Mouse (Mus musculus) inflammation-experienced regulatory T-cells, adult 6 months (primary cell): ENCODE measurements at regions not wholly inside any gene's neighbourhood (a gene's known extent, or its start where the extent isn't known, plus 50 kb on each side); places are given as distances from the start of the nearest gene placed in this dataset.
A peak's percentile ranks its signal among the peaks of the same experiment; 100 is the strongest.

Experiments used
- ATAC-seq: one replicate; pipeline ENCODE4 v1.8.0; 2017

DNA sequence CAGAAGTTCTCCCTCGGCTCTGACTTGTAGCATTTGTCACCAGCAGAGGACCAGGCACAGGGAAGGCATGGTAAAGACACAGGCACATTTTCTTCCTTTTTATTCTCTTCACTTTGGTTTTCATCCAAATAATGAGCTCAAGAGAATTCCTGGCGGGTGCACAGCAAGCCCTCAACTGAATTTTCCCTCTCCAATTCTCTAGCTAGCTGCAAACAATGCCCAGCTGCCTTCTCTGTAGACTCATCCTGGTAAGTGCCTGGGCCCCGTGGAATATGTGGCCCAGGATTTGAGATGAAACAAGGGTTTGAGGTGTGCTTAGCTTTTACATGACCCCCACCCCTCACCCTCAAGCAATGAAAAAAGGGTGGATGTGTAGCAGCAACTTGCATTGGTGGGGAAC is 90.4 kb downstream of the Otol1 start:
- ATAC-seq: no peak

DNA sequence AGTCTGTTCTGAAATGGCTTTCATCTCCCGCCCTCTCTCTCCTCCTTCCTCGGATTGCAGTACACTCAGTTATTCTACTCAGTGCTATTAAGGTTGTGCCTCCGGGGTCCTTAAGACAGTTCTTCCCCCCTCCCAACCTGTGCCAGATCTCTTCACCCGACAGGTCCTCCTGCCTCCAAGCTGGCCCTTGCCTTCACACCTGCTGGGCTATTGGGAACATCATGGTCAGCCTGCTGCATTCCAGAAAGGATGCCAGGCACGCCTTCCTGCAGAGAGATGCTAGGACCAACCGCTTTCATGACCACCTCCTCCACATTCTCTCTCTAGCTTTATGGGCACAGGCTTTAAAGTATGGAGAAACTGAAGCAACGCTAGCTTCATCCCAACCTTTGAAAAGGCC is 94.7 kb downstream of the Otol1 start:
- no peak for ATAC-seq

DNA sequence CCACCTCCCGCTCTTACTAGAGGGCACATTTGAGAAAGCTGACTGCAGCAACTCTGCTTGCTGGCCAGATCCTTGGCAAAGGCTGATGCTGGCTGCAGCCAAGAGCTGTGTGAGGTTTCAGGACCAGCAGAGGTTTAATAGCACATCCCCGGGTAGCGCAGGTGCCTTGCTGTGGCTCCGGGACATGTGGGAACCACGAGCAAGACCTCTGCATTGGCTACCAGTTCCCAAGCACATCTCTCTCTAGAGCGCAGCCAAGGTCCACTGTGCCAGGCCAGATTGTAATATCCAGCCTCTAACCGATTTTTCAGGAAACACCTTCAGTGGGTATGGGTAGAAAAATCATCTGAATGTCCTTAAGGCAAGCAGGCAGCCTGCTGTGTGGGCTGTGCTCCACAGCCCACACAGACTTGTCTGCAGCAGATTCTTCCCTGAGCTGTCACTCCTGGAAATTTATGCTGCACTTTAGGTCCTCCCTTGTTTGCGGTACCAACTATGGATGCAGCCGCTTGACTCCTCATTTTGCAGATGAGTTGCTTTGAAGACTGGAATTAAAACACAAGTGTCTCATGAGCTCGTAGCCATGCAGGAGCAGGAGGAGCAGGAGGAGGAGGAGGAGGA is 95.3 kb downstream of the Otol1 start:
- ATAC-seq: no peak

DNA sequence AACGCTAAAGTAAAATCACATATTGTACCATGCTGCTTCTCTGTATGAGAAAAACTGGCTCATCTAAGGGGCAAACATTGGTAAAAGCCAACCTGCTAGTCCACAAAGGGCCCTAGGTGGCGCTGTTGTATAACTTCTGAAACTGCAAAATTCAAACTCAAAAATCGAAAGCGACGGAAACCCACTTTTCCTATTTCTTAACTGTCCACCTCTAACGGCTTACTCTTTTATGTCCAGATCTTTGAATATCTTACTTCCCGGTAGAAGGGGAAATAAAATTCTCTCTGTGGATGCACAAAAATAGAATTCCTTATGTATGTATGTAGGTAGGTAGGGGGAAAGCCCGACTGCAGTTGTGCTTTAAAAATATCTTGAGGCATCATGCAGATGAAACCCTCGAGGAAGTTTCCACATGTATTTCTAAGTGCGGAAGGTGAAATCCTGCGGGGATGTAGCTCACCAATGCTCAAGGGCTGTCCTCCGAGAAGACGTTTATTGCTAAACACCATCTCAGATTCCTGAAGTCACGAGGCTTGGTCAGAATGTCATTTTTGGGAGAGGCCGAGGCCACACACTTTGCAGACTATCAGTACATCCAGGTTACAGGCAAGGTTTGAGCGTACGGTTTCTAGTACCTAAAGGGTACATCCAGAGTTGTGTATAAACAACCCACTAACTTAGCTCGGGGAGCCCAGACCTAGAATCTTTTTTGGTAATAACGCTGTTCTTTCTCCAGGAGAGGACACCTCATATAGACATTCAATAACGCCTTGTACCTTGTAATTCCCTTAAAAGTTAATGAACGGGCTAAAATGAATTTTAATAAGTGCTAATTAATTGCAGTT is 96.8 kb downstream of the Otol1 start:
- peak; percentile 52 for ATAC-seq

DNA sequence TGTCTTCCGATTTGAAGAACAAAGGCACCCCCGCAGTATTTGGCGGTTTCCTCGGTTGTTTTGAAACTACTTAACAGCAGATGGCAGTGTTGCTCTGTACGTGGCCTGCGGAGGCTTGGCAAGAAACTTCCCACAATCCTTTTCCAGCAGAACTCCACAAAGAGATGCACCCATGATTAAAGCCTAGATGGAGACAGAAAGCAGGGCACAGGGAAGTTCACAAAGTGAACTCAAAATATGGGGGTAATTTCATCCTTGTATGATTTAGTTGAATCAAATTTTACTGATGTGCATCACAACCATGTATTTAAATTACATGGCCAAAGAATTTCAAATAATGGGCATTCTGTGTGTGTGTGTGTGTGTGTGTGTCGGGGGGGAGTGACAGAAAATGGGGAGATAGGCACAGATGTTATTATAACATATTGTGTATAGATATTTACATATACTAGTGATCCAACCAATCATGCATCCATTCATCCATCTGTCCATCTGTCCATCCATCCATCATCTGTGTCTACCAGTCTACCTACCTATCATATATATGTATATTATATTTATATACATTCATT is 97.5 kb downstream of the Otol1 start:
- no peak for ATAC-seq

DNA sequence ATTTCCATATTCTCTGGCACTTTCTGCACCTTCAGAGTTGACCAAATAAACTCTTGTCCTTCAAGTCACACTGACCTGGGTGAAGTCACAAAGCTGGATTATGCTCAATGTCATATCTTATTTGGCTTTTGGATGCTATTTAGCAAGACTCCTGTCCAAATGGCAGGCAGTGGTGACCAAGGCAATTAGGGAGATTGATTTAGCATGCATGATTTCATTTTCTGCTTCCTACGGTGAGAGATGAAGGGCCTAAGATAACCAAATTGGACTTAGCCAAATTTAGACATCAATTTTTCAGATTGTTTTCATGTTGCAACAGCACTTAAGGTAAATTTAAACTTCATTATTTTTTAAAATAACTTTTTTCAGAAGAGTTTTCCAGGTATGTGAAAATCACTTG is 98.1 kb downstream of the Otol1 start:
- ATAC-seq: no peak

DNA sequence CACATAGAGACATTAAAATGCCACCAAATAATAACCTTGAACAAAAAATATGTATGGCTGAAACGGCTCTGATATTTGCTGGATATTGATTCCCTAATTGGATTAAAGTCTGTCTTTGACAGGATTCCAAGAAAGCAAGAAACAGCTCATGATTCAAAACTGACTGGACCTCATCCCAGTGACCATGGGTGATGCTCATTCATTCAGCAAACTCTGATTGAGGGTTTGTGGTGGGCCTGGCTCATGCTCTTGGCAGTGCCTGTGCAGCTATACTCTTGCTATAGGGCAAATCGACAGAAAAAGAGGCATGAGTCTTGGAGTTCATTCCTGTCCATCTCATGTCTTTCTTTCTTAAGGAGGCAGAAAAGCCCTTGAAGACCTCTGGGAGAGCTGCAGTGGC is 98.7 kb downstream of the Otol1 start:
- ATAC-seq: no peak

DNA sequence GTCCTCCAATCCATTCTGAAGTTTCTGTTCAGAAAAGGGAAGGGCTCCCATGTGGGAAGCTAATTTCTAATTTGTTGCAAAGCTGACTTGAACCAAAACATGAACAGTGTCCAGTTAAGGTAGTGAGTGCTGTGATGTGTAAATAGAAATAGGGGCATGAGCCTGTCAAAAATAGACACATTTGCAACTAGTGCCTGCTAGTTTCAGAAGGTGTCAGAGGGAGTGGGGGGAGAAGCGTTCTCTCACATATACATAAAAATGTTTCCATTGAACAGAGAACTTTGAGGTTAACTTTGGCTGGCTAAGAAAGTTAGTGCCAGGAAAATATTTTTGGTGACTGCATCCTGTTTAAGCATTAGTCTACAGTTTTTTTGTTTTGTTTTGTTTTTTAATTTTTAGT is 118.8 kb downstream of the Otol1 start:
- no peak for ATAC-seq

DNA sequence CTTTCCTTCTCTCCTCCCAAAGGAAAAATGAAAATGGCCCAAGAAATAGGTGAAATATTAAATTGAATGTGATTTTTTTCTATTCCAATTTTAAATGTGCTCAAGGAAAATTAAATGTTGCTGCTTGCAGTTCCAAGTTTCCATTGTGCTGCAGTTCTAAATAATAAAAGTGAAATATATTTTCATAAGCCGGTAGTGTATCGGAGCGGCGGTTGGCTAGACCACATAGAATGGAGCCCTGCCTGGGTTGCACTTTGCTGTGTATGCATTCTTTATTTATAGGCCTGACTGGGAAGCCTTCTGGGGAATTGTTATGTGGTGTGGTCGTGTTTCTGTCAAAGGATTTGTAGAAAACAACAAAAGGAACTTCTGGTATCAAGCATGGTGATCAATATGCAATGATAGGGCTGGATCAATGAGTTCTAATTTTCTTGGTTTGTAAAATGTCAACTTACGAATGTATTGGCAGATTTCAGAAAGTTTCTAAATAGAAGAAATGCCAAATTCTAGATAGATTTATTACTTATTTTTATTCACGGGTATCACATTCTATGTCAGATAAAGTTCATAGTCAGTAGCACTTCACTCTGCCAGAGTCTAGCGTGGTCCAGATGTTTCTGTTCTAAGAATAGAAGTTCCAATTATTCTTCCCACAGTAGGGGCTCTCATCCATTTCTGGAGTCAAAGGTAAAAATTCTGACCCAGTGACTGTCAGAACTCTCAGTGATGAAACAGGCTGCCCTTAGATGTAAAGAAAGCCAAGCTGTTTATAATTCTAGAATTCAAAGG is 123.0 kb downstream of the Otol1 start:
- ATAC-seq: no peak

DNA sequence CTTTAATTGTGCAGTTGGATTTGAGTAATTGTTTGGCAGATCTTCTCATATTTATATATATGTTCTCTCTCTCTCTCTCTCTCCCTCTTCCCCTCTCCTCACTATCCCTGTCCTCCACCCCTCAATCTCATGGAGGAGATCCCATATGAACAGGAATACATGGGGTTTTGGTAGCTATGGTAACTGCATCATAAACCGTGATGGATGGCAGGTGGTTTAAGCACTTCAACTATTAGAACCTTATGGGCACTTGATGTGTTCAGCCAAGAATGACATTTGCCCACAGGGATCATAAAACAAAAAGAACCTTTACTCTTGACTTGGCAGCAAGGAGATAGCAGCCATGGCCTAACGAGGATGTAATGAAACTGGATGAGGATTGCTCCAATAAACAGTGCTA is 127.5 kb downstream of the Otol1 start:
- no peak for ATAC-seq

DNA sequence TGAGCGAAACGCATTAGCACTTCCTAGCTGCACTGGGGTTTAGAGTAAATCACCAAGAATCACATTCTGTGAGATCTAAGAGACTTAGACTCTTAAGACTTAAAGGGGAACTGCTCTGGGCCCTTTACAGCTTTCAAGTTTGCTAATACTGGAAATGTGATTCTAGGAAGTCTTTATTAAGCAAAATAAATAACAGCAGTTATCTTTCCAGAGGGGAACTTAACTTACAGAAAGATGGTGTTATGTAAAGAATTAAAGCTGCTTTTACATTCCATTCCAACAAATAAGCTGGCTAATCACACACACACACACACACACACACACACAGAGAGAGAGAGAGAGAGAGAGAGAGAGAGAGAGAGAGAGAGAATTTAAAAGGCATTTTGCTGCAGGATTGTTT is 131.1 kb downstream of the Otol1 start:
- ATAC-seq: no peak

DNA sequence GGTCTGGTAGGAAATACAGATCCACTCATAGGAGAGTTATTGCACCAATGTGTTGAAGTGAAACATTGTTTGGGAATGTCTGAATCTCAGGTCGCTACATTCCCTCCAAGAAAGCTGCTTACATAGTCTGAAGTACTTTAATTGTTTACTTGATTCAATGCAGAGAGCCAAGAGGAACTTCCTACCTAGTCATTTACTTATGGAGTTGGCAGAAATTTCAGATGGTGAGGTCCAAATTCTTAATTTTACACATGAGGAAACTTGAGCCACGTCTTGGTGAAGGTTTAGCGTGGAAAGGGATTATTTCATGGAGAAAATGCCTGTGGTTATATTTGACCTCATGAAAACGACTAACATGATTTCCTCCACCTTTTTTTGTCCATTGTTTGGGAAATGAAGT is 131.5 kb downstream of the Otol1 start:
- ATAC-seq: no peak

DNA sequence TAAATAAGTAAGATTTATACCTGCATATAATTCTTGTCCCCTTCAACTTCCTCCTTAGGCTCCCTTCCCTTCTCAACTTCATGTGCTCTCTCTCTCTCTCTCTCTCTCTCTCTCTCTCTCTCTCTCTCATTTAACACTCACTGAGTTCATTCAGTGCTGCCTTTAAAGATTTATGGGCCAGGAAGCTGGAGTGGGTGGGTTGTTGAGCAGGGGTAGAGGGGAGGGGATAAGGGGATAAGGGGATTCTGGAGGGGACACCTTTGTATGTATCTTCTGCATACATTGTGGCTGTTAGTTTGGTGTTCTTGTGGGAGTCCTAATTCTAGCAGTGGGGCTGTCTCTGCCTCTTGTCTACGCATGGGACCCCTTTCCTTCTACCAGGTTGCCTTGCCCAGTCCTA is 138.3 kb downstream of the Otol1 start:
- no peak for ATAC-seq

DNA sequence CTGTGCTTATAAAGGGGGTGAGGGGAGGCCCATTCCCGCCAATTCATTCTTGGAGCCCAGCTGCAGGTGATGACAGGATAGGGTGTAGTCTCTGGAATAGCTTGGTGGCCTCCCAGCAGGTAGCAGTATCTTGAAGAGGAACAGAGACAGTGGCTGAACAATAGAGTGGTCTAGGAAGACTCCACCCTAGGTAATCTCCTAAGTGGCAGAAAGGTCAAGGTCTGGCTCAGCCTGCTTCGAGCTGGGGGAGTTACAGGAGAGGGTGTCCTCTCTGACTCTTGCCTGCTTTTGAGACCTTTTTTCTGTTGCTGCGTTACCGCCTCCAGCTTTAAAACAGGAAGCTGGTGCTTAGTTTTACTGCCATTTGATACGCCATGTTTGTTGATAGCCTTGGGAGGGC is 143.7 kb downstream of the Otol1 start:
- ATAC-seq: no peak

DNA sequence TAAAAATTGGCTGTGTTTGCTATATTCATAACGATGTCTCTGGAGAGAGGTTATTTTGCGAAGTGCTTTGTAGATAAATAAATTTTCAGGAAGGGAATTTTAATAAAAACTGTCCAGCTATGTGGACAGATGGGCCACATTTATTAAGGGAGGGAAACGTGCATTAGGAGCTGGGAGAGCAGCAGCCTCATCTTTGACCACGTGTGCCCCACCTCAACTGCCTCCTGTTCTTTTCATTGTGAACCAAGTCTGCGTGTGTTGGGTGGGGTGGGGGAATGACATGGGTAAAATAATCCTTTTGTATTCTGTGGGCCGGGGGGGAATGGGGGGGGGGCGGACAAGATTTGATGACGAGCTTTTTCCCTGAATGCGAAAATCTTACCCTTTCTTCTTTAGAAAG is 152.6 kb downstream of the Otol1 start:
- no peak for ATAC-seq

DNA sequence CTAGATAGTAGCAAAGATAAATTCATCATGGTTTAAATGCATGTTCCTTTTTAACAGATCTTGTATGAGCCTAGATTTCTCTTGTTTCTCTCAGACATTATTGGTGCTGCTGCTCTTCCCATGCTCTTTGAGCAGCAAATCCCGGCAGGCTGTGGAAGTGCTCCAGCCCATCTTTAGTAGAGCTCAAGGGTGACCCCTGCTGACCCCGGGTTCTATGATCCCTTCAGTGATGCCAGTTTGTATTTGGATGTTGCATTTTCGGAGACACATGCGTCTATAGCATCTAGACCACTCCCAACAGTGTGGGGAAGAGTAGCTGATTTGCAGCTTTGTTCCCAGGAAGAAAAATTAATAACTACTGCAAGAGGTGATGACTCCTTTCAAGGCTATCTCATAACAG is 164.3 kb downstream of the Otol1 start:
- ATAC-seq: no peak

DNA sequence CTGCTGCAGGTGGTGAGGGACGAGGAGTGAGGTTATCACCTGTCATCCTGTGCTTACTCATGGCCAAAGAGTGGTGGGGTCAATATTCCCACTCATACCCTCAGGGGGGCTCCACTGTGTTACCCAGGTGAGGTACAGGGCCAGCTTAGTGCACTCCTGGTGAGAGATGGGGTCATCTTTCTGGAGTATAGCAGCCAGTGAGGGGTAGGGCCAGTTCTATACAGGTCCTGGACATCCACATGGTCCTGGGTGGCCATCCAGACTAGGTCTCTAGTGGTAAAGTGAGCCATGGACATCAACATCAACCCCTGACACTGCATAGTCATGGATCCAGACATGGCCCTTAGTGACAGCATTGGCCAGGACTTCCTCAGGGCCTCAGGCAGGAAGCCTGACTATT is 169.0 kb downstream of the Otol1 start:
- no peak for ATAC-seq

DNA sequence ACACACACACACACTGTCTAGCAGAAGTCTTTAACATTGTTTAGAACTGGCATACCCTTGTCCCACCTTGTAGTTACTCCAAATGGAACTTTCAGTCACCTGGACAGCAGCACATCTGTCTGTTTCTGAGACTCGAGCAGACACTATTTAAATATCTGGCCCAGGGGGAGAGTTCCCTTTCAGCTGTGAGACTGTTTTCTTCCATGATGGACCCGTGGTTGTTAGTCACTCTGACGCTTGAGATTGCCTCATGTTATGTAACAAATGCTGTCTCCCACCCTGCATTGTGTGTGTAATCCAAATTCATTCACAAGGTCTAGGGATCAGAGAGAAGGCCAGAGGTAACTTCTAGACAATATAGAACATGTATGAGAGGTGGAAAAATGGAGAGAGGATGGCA is 174.2 kb downstream of the Otol1 start:
- no peak for ATAC-seq

DNA sequence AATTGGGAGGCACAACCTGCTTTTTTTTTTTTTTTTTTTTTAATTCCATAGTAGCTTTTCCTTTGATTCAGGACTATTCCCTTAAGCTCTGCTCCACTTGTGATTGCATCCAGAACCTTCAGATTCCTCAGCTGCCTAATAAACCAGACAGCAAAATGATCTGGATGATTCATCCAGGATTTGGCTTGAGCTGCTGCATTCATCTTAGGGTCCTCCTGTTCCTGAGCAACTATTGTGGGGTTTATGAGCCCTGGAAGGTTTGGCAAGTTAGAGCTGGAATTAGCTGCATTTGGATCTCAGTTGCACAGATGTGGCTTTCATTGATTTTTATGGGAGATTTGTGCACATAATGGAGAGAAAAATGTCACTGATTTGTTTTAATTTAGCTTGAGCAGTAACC is 183.3 kb downstream of the Otol1 start:
- no peak for ATAC-seq

DNA sequence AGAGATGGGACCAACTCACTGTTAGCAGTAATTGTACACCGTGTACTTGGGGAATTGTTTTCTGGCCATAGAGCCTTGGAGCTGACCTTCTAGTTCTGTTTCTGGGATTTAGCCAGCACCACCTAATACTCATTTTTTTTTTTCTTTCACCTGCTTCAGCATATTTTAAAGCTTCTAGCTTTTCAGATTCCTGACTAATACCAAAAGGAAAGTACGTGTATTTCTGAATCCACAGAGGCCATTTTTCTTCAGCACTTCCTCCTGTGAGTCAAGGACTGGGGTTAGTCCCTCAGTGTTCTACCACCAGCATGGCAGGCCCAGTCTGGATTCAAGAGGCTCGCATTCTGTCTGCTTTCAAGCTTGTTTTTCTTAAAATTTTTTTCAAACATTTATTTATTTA is 189.3 kb downstream of the Otol1 start:
- ATAC-seq: no peak

DNA sequence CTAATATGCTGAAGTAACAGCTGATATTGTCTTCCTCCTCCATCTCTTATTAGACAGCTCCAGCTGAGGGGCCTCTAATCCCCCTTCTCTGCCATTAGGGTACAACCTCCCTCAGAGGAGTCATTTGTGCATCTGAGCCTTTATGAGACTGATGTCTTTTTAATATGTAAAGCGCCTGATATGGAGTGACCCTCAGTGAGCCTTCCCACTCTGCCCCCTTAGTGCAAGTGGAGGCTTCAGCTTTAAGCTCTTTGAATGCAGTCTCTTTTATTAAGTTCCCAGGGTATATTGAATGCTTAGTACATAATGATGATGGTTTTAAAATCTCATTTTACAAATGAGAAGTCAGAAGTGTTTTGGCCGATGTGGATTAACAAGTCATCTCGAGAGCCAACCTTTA is 191.5 kb downstream of the Otol1 start:
- ATAC-seq: no peak

DNA sequence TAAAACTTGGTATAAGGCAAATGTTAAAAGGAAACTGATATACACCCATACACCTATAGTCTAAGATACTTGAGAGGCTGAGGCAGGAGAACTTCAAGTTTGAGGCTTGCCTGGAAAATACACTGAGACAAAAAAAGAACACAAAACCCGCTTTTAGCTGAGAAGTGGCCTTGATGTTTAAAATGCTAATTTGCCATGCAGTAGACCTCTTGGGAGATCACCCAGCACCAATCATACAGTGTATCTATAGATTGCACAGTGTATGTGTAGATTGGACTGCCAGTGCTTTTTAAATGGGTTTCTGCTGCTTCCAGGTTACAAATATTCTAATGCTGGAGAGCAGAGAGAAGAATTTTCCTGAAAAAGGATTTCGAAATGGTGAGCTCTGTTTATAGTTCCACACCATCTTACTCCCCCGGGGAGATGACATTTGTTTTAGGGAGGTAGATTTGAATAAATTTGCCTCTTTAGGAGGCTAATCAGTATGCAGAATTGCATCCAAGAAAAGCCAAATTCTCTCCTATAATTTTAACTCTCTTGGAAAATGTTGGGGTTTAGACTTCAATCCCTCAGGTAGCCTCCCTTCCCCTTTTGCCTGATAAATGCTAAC is 194.0 kb downstream of the Otol1 start:
- no peak for ATAC-seq

DNA sequence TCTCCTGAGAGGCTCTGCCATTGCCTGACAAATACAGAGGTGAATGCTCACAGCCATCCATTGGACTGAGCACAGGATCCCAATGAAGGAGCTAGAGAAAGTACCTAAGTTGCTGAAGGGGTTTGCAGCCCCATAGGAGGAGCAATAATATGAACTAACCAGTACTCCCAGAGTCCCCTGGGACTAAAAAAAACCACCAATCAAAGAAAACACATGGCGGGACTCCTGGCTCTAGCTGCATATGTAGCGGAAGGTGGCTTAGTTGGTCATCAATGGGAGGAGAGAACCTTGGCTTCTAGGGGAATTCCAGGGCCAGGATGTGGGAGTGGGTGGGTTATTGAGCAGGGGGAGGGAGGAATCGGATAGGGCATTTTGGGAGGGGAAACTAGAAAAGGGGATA is 207.8 kb downstream of the Otol1 start:
- ATAC-seq: no peak
